Mouse (Mus musculus): ENCODE results near the gene Otulin. TPM values are rescaled to one million over a fixed set of nuclear protein-coding genes. Genes with fewer than 3 reads are reported as not detected.

Otulin gene
- polyA plus RNA-seq, 1 experiment: 43.1 TPM

GRCm38 (mm10) chr15:27518026-27518425, 112.5 kb downstream of the Otulin start:
- H3K4me1 ChIP-seq (replicated peaks; ENCODE audit: control insufficient read depth, insufficient read depth, low read length): peaks cover 7% of the 10 kb centered on the region
- no peaks in the 10 kb centered on the region for H3K36me3 ChIP-seq (ENCODE audit: control insufficient read depth, insufficient read depth, low read length)
- H3K4me3 ChIP-seq (ENCODE audit: control insufficient read depth, insufficient read depth, low read length): no peak overlapping the region
- no peak for TF ChIP-seq CTCF (IDR thresholded peaks at IDR 0.05; ENCODE audit: borderline replicate concordance, control insufficient read depth, extremely low read depth, insufficient read depth, low read length, poor library complexity)
- TF ChIP-seq POLR2A (IDR thresholded peaks at IDR 0.05; ENCODE audit: control insufficient read depth, extremely low read depth, insufficient read depth, low read length, poor library complexity): no peak
- no peak overlapping the region for H3K27ac ChIP-seq (ENCODE audit: control insufficient read depth, insufficient read depth, low read length)
- 3% methylated on average over 8 of the region's 8 CpGs for WGBS
- no peaks in the 10 kb centered on the region for H3K27me3 ChIP-seq (ENCODE audit: control insufficient read depth, insufficient read depth, low read length)
- no peak for DNase-seq

GRCm38 (mm10) chr15:27516927-27517326, 113.6 kb downstream of the Otulin start:
- DNase-seq: no peak
- Histone ChIP-seq H3K27ac (ENCODE audit: control insufficient read depth, insufficient read depth, low read length) (no peak overlapping the region), H3K4me1 (replicated peaks; ENCODE audit: control insufficient read depth, insufficient read depth, low read length) (peaks cover 7% of the 10 kb centered on the region), H3K4me3 (ENCODE audit: control insufficient read depth, insufficient read depth, low read length) (no peak overlapping the region), H3K27me3 (ENCODE audit: control insufficient read depth, insufficient read depth, low read length) (no peaks in the 10 kb centered on the region), H3K36me3 (ENCODE audit: control insufficient read depth, insufficient read depth, low read length) (no peaks in the 10 kb centered on the region)
- TF ChIP-seq POLR2A (IDR thresholded peaks at IDR 0.05; ENCODE audit: control insufficient read depth, extremely low read depth, insufficient read depth, low read length, poor library complexity) (no peak), CTCF (IDR thresholded peaks at IDR 0.05; ENCODE audit: borderline replicate concordance, control insufficient read depth, extremely low read depth, insufficient read depth, low read length, poor library complexity) (no peak)
- 86% methylated on average over 1 of the region's 1 CpGs for WGBS

GRCm38 (mm10) chr15:27508982-27509381, 121.5 kb downstream of the Otulin start:
- no peak for DNase-seq
- H3K4me1 ChIP-seq (replicated peaks; ENCODE audit: control insufficient read depth, insufficient read depth, low read length): no peaks in the 10 kb centered on the region
- H3K27ac ChIP-seq (ENCODE audit: control insufficient read depth, insufficient read depth, low read length): no peak overlapping the region
- TF ChIP-seq POLR2A (IDR thresholded peaks at IDR 0.05; ENCODE audit: control insufficient read depth, extremely low read depth, insufficient read depth, low read length, poor library complexity) (no peak), CTCF (IDR thresholded peaks at IDR 0.05; ENCODE audit: borderline replicate concordance, control insufficient read depth, extremely low read depth, insufficient read depth, low read length, poor library complexity) (no peak)
- 96% methylated on average over 17 of the region's 17 CpGs for WGBS
- H3K4me3 ChIP-seq (ENCODE audit: control insufficient read depth, insufficient read depth, low read length): no peak overlapping the region
- no peaks in the 10 kb centered on the region for H3K36me3 ChIP-seq (ENCODE audit: control insufficient read depth, insufficient read depth, low read length)
- no peaks in the 10 kb centered on the region for H3K27me3 ChIP-seq (ENCODE audit: control insufficient read depth, insufficient read depth, low read length)

- no peak for DNase-seq
- Histone ChIP-seq H3K36me3 (ENCODE audit: control insufficient read depth, insufficient read depth, low read length) (no peaks in the 10 kb centered on the region), H3K27ac (ENCODE audit: control insufficient read depth, insufficient read depth, low read length) (no peak overlapping the region), H3K4me3 (ENCODE audit: control insufficient read depth, insufficient read depth, low read length) (no peak overlapping the region), H3K27me3 (ENCODE audit: control insufficient read depth, insufficient read depth, low read length) (no peaks in the 10 kb centered on the region), H3K4me1 (replicated peaks; ENCODE audit: control insufficient read depth, insufficient read depth, low read length) (no peaks in the 10 kb centered on the region)
- TF ChIP-seq POLR2A (IDR thresholded peaks at IDR 0.05; ENCODE audit: control insufficient read depth, extremely low read depth, insufficient read depth, low read length, poor library complexity) (no peak), CTCF (IDR thresholded peaks at IDR 0.05; ENCODE audit: borderline replicate concordance, control insufficient read depth, extremely low read depth, insufficient read depth, low read length, poor library complexity) (no peak)
- WGBS: 99% methylated on average over 7 of the region's 7 CpGs
These were observed 122.3 kb downstream of the Otulin start for GRCm38 (mm10) chr15:27508169-27508568.

GRCm38 (mm10) chr15:27506893-27507596, 123.4 kb downstream of the Otulin start:
- Histone ChIP-seq H3K4me1 (replicated peaks; ENCODE audit: control insufficient read depth, insufficient read depth, low read length) (no peaks in the 10 kb centered on the region), H3K36me3 (ENCODE audit: control insufficient read depth, insufficient read depth, low read length) (no peaks in the 10 kb centered on the region), H3K27me3 (ENCODE audit: control insufficient read depth, insufficient read depth, low read length) (no peaks in the 10 kb centered on the region), H3K27ac (ENCODE audit: control insufficient read depth, insufficient read depth, low read length) (no peak overlapping the region), H3K4me3 (ENCODE audit: control insufficient read depth, insufficient read depth, low read length) (no peak overlapping the region)
- WGBS: 96% methylated on average over 15 of the region's 15 CpGs
- no peak for DNase-seq
- TF ChIP-seq CTCF (IDR thresholded peaks at IDR 0.05; ENCODE audit: borderline replicate concordance, control insufficient read depth, extremely low read depth, insufficient read depth, low read length, poor library complexity) (no peak), POLR2A (IDR thresholded peaks at IDR 0.05; ENCODE audit: control insufficient read depth, extremely low read depth, insufficient read depth, low read length, poor library complexity) (no peak)

- WGBS: 89% methylated on average over 5 of the region's 5 CpGs
- Histone ChIP-seq H3K36me3 (ENCODE audit: control insufficient read depth, insufficient read depth, low read length) (no peaks in the 10 kb centered on the region), H3K27ac (ENCODE audit: control insufficient read depth, insufficient read depth, low read length) (no peak overlapping the region), H3K27me3 (ENCODE audit: control insufficient read depth, insufficient read depth, low read length) (no peaks in the 10 kb centered on the region), H3K4me3 (ENCODE audit: control insufficient read depth, insufficient read depth, low read length) (no peak overlapping the region), H3K4me1 (replicated peaks; ENCODE audit: control insufficient read depth, insufficient read depth, low read length) (no peaks in the 10 kb centered on the region)
- no peak for DNase-seq
- TF ChIP-seq POLR2A (IDR thresholded peaks at IDR 0.05; ENCODE audit: control insufficient read depth, extremely low read depth, insufficient read depth, low read length, poor library complexity) (no peak), CTCF (IDR thresholded peaks at IDR 0.05; ENCODE audit: borderline replicate concordance, control insufficient read depth, extremely low read depth, insufficient read depth, low read length, poor library complexity) (no peak)
These were observed 124.2 kb downstream of the Otulin start for GRCm38 (mm10) chr15:27506127-27506886.
